Mouse (Mus musculus): ENCODE results near the gene BB287469. TPM values are rescaled to one million over a fixed set of nuclear protein-coding genes. Genes with fewer than 3 reads are reported as not detected.
"Not testable (repeated sequence)": the region's sequence is repeated elsewhere in the genome, so short reads cannot be mapped to it uniquely, and the experiment has no call there.

Gene BB287469
- polyA plus RNA-seq (2015; fragmentation: Nextera tagmentation; extraction: Ambion mirVana): not detected in 2 replicates

- not testable (repeated sequence) for H3K9me3 ChIP-seq (ENCODE audit: low read length); H3K36me3 ChIP-seq (replicated peaks; ENCODE audit: insufficient read depth, low read length); H3K9ac ChIP-seq (replicated peaks); H3K4me2 ChIP-seq (ENCODE audit: low read depth, low read length); H3K4me1 ChIP-seq (ENCODE audit: insufficient read depth); ATAC-seq; H3K27me3 ChIP-seq (ENCODE audit: insufficient read depth, low read length); H3K4me3 ChIP-seq (ENCODE audit: low read depth, low read length); H3K27ac ChIP-seq (ENCODE audit: low read depth); DNase-seq
- 81% methylated on average over 5 of the region's 6 CpGs for WGBS (ENCODE audit: insufficient replicate concordance)
Observed at GRCm38 (mm10) chr12:87816277-87816676, at the start of gene BB287469. TSS of gene BB287469 (plus strand) at chr12:87816577.

GRCm38 (mm10) chr12:87775655-87776054, 40.7 kb upstream of the BB287469 start, which contains the start of gene Gm21319:
TSS of gene Gm21319 (minus strand) at chr12:87775755.
- DNase-seq; H3K27ac ChIP-seq (ENCODE audit: low read depth); H3K36me3 ChIP-seq (replicated peaks; ENCODE audit: insufficient read depth, low read length); H3K4me1 ChIP-seq (ENCODE audit: insufficient read depth); H3K9ac ChIP-seq (replicated peaks); H3K27me3 ChIP-seq (ENCODE audit: insufficient read depth, low read length); H3K4me3 ChIP-seq (ENCODE audit: low read depth, low read length); H3K4me2 ChIP-seq (ENCODE audit: low read depth, low read length); H3K9me3 ChIP-seq (ENCODE audit: low read length); ATAC-seq: not testable (repeated sequence)
- 85% methylated on average over 4 of the region's 4 CpGs for WGBS (ENCODE audit: insufficient replicate concordance)

- H3K4me2 ChIP-seq (ENCODE audit: low read depth, low read length); H3K4me3 ChIP-seq (ENCODE audit: low read depth, low read length); H3K4me1 ChIP-seq (ENCODE audit: insufficient read depth); H3K27ac ChIP-seq (ENCODE audit: low read depth); DNase-seq; H3K27me3 ChIP-seq (ENCODE audit: insufficient read depth, low read length); H3K9ac ChIP-seq (replicated peaks); H3K36me3 ChIP-seq (replicated peaks; ENCODE audit: insufficient read depth, low read length); H3K9me3 ChIP-seq (ENCODE audit: low read length); ATAC-seq: not testable (repeated sequence)
- 67% methylated on average over 1 of the region's 1 CpGs for WGBS (ENCODE audit: insufficient replicate concordance)
Observed at GRCm38 (mm10) chr12:87795212-87795611, 21.2 kb upstream of the BB287469 start, which contains the start of gene Gm21936. TSS of gene Gm21936 (plus strand) at chr12:87795512.

GRCm38 (mm10) chr12:87797971-87798370, 18.4 kb upstream of the BB287469 start:
- H3K9me3 ChIP-seq (ENCODE audit: low read length); H3K4me3 ChIP-seq (ENCODE audit: low read depth, low read length); ATAC-seq; H3K4me1 ChIP-seq (ENCODE audit: insufficient read depth); H3K36me3 ChIP-seq (replicated peaks; ENCODE audit: insufficient read depth, low read length); DNase-seq; H3K27ac ChIP-seq (ENCODE audit: low read depth); H3K27me3 ChIP-seq (ENCODE audit: insufficient read depth, low read length); H3K4me2 ChIP-seq (ENCODE audit: low read depth, low read length); H3K9ac ChIP-seq (replicated peaks): not testable (repeated sequence)
- 70% methylated on average over 5 of the region's 5 CpGs for WGBS (ENCODE audit: insufficient replicate concordance)

- H3K27me3 ChIP-seq (ENCODE audit: insufficient read depth, low read length); H3K4me1 ChIP-seq (ENCODE audit: insufficient read depth); H3K9ac ChIP-seq (replicated peaks); H3K27ac ChIP-seq (ENCODE audit: low read depth); ATAC-seq; H3K4me3 ChIP-seq (ENCODE audit: low read depth, low read length); DNase-seq; H3K9me3 ChIP-seq (ENCODE audit: low read length); H3K4me2 ChIP-seq (ENCODE audit: low read depth, low read length); H3K36me3 ChIP-seq (replicated peaks; ENCODE audit: insufficient read depth, low read length): not testable (repeated sequence)
- WGBS (ENCODE audit: insufficient replicate concordance): 65% methylated on average over 1 of the region's 2 CpGs
Observed at GRCm38 (mm10) chr12:87842239-87842638, 25.9 kb downstream of the BB287469 start, which contains the start of gene Gm2001. TSS of gene Gm2001 (minus strand) at chr12:87842339.

- not testable (repeated sequence) for DNase-seq; H3K36me3 ChIP-seq (replicated peaks; ENCODE audit: insufficient read depth, low read length); H3K4me2 ChIP-seq (ENCODE audit: low read depth, low read length); H3K9me3 ChIP-seq (ENCODE audit: low read length); H3K4me1 ChIP-seq (ENCODE audit: insufficient read depth); H3K27ac ChIP-seq (ENCODE audit: low read depth); H3K4me3 ChIP-seq (ENCODE audit: low read depth, low read length); H3K27me3 ChIP-seq (ENCODE audit: insufficient read depth, low read length); H3K9ac ChIP-seq (replicated peaks)
- no CpG with 5 or more reads among the region's 2 CpGs for WGBS (ENCODE audit: insufficient replicate concordance)
- peak; percentile 83 for ATAC-seq
Observed at GRCm38 (mm10) chr12:87850657-87851056, 34.3 kb downstream of the BB287469 start.

- DNase-seq; H3K4me2 ChIP-seq (ENCODE audit: low read depth, low read length); H3K27ac ChIP-seq (ENCODE audit: low read depth); H3K36me3 ChIP-seq (replicated peaks; ENCODE audit: insufficient read depth, low read length); H3K4me1 ChIP-seq (ENCODE audit: insufficient read depth); H3K9me3 ChIP-seq (ENCODE audit: low read length); H3K9ac ChIP-seq (replicated peaks); H3K27me3 ChIP-seq (ENCODE audit: insufficient read depth, low read length); ATAC-seq; H3K4me3 ChIP-seq (ENCODE audit: low read depth, low read length): not testable (repeated sequence)
- WGBS (ENCODE audit: insufficient replicate concordance): 71% methylated on average over 1 of the region's 1 CpGs
Observed at GRCm38 (mm10) chr12:87856067-87856466, 39.7 kb downstream of the BB287469 start.

- not testable (repeated sequence) for H3K9me3 ChIP-seq (ENCODE audit: low read length); H3K9ac ChIP-seq (replicated peaks); H3K27ac ChIP-seq (ENCODE audit: low read depth); H3K27me3 ChIP-seq (ENCODE audit: insufficient read depth, low read length); H3K36me3 ChIP-seq (replicated peaks; ENCODE audit: insufficient read depth, low read length); H3K4me1 ChIP-seq (ENCODE audit: insufficient read depth); H3K4me3 ChIP-seq (ENCODE audit: low read depth, low read length); H3K4me2 ChIP-seq (ENCODE audit: low read depth, low read length); ATAC-seq
- WGBS (ENCODE audit: insufficient replicate concordance): 76% methylated on average over 23 of the region's 23 CpGs
- DNase-seq: peak; percentile 13
Observed at GRCm38 (mm10) chr12:87861740-87862692, 45.6 kb downstream of the BB287469 start.

- not testable (repeated sequence) for H3K4me2 ChIP-seq (ENCODE audit: low read depth, low read length); H3K36me3 ChIP-seq (replicated peaks; ENCODE audit: insufficient read depth, low read length); H3K27ac ChIP-seq (ENCODE audit: low read depth); H3K27me3 ChIP-seq (ENCODE audit: insufficient read depth, low read length); H3K4me3 ChIP-seq (ENCODE audit: low read depth, low read length); DNase-seq; H3K9me3 ChIP-seq (ENCODE audit: low read length); H3K4me1 ChIP-seq (ENCODE audit: insufficient read depth); ATAC-seq; H3K9ac ChIP-seq (replicated peaks)
- WGBS (ENCODE audit: insufficient replicate concordance): 84% methylated on average over 8 of the region's 11 CpGs
Observed at GRCm38 (mm10) chr12:87863638-87864037, 47.3 kb downstream of the BB287469 start.
